Mouse (Mus musculus) retina, postnatal 7 days (tissue): ENCODE results near the gene Acat1.
A peak's percentile ranks its signal among the peaks of the same experiment; 100 is the strongest.

Experiments used
- DNase-seq: peaks from one replicate; pipeline ENCODE4 v3.0.0-alpha.2; 2012; ENCODE audit warnings: low read depth, low spot score

Acat1 gene

DNA sequence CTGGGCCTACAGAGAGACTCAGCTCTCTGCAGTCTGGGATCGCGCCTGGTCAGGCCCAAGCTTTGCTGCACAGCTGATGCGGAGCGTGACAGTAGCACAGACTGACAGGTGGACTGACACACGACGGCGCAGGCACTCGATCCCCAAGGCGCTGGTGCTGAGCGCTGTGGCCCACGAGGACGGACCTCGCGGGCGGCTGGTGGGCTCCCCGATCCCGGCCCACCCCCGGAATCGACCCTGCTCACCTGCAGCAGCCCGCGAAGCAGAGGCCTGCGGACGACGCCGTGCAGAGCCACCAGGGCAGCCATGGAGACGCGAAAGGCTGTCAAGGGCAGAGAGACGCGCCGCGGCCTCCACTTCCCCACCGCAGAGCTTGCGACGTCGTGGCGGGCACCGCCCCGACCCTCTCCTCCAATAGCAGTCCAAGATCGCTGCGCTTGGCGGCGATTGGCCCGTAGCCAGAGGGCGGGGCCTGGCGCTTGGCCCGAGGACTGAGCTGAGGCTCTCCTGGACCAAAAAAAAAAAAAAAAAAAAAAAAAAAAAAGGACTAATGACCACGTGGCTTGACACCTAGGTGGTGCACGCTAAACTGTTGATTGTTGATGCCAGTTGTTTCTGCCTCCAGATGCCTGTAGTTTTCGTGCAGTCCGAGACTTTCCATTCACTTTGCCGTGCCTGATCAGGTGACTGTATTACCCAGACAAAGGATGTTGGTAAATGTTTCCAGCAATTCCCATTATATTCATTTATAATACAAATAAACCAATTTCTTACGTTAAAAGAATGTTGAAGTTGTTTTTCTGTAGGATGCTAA lies at the start of gene Acat1:
Gene Acat1, minus strand, starts transcription at position 415 of the 814 bp plus-strand sequence.
- DNase-seq, result peak; percentile 73

DNA sequence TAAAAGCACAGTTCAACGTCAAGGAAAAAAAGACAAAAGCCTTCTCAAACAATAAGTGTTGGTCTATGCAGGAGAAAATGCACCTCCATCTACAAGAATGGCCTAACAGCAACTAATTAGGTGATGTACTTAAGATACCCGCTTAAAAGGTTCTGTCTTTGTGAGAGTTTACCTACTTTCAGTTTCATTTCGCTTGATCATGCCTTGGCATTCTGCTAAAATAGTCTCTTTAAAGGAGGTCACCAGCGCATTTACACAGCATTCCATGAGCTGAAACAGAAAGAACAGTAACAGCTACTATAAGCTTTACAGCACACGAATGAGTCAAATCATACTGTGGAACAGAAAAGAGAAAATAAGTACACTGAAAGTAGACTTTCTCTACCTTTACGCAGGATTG lies 24.6 kb upstream of the Acat1 start:
- DNase-seq, result no peak

DNA sequence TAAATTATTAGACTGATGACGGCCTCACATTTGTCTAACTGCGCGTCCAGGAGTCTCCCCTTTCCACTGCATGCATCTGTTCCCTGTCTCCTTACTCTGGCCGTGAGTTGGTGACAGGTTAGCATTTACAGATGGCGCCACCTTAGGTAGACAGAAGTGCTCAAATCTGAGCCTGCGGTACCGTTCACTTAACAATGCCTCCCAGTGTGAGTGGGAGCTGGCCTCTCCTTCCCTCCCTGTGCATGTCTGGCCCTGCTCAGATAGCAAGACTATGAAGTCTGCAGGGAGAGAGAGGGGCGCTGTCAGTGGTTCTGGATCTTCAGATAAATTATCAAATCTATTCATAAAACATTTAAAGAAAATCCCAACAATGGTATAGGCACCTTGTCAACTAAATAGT lies 5.1 kb upstream of the Acat1 start:
- DNase-seq, result no peak

DNA sequence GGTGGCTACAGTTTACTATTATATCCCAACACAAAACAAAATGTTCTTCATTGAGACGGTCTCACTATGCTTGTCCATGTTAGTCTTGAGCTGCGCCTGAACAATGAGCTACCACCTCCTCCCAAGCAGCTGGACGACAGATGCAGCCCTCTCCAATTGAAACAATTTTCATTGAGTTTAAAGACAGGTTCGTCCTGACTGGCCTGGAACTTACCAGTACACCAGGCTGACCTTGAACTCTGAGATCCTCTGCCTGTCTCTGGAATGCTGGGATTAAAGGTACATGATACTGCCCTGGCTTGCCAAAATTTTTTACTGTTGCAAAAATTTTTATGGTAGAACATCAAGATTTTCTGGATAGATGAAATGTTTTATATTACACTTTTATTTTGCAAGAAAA lies 4.1 kb upstream of the Acat1 start:
- no peak for DNase-seq

DNA sequence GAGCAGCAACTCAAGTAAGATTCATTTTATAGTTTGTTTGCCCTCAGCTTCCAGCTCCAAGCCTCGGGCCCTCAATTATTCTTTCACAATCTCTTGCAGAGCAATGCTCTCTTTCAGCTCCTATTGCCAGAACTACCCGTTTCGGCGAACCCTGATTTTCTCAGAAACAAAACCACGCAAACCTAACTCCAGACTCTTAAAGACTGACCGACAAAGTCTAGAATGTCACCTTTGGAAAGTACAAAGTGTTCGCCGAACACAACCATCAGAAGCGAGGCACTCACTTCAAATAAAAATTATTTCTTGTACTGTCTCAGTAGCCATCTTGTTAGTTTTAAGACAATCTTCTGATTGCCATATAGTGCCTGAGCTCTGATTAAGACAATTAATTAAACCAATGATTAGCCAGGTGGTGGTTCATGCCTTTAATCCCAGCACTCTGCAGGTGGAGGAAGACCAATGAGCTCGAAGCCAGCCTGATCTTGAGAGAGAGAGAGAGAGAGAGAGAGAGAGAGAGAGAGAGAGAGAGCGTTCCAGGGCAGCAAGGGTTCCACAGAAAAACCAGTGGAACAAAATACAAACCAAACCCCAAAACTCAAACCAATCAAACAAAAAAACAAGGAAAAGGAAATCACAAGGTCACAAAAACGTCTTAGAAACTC lies 745 bp downstream of the Acat1 start:
- DNase-seq, result peak; percentile 13

DNA sequence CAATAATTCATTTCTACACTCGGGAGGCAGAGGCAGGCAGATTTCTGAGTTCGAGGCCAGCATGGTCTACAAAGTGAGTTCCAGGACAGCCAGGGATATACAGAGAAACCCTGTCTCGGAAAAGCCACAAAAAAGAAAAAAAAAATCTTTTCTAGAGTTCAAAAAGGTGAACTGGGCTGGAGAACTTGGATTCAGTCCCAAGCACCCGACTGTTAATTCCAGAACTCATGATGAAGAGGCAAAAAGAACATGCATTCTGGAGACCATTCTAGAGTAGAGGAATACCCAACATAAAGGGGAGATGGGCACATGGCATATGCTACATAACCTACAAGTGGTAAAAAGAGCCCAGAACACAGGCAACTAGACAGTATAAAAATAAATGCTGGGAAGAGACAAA lies 2.4 kb downstream of the Acat1 start:
- no peak for DNase-seq

DNA sequence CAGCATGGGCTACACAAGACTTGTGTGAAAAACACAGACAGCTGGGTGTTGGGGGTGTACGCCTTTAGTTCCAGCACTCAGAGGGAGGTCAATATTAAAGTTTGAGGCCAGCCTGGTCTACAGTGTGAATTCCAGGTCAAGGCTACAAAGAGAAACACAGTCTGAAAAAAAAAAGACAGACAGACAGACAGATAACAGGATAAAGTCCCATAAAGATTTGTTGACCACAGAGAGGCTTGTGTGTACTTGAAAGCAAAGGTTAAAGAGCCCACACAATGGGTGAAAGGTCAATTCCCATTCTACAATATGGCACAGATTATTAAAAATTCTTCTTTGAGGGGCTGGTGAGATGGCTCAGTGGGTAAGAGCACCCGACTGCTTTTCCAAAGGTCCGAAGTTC lies 3.0 kb downstream of the Acat1 start:
- no peak for DNase-seq

DNA sequence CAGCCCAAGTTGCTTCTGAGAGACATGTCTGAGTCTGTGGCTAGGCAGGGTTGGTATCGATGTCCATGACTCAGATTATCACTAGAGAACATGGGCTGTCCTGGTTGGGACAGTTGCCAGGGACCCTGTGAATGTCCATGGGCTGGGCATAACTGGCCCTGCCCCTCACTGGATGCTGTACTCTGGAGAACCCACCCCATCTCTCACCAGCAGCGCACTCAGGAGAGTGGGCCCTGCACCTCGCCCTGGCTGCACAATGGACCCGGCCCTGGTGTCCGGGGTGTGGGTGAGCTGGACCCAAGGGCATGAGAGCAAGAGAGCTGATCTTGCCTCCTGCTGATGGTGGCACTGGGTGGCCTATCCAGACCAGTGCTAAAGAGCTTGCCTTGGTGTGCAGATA lies 5.2 kb downstream of the Acat1 start:
- DNase-seq, result no peak

DNA sequence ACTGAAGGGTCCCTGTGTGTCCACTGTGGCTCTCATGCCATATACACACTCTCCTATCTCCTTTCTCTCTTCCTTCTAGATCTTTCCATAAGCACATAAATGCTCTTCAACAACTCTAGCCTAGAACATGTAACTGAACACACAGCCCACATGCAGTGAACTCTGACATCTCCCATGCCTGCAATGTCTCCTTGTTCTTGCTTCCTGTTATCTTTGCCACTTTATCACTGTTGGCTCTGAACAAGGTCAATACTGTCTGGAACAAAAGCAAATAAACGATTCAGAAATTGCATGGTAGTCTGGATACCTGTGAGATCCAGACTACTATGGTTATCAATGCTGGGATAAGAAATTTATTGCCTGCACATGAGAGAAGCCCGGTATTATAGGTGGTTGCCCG lies 6.3 kb downstream of the Acat1 start:
- no peak for DNase-seq

DNA sequence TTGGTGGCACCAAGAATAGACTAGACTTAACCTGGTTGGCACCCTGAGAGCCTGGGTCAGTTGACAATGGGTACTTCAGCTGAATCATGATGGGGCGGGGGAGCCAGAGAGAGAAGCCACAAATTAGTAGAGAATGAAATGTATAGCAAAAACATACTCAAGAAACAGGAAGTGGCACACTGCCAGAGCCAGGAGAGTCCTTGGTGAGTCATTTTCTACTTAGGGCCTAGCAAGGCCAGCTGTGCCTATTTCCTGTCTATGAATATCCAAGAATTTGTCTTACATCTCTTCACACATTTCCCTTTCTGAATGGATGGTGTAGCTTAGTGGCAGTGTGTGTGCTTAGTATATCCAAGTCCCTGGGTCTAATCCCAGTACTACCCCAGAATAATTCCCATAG lies 6.8 kb downstream of the Acat1 start:
- no peak for DNase-seq

DNA sequence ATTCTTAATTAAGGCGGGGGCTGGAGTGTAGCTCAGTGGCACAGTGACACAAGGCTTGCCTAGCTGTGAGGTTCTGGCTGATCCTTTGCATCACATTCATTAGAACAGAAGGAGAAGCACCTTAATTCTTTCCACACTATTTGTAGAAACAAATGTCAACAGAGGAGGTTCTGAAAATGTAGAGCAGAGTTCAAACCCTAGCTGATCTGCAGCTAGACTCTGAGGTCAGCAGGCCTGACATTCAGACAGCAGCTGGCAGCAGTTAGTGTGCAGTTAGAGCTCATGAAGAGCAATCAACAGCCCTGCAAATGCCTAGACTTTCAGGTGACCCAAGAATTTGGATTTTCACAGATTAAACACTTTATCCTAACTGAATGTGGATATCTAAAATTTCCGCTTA lies 8.6 kb downstream of the Acat1 start:
- no peak for DNase-seq

DNA sequence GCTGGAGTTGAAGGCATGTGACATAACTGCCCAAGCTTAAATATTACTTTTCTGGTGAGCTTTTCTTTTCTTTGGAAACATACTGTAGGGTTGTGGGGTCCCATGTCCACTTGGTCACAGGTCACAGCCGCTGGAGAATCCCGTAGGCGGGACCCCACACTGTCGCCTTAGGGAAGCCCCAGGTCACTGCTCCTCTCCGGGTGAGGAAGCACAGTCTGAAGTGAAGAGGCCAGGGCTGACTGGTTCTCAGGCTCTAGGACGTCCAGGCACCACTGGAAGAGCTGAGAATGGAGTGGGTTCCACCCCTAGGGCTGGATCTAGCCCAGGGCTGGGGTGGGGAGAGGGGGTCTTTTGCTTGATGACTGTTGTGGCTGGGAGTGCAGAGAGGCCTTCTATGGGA lies 11.6 kb downstream of the Acat1 start:
- no peak for DNase-seq

DNA sequence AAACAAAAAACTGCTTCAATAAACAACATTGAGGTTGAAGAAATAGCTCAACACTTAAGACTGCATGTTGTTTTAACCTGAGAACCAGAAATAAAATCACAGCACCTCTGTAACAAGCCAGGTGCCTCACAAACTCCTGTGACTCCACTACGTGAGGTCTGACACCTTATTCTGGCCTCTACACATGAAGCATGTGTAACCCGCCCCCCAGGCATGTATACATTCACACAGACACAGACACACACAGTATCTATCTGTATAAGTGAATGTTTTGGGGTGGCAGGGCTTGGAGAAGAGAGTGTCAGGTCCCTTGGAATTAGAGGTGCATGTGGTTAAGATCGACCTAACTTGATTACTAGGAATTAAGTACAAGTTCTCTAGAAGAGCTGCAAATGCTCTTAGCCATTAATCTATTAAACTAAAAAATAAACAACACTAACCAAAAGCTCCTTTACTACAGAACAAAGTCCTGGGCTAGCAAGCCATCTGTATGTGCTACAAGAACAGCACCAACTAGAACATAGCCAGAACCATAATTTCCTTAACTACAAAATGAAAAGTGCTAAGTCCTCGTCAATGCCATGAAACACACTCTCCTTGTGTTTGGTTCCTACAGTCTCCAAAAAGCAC lies 13.1 kb downstream of the Acat1 start:
- no peak for DNase-seq

DNA sequence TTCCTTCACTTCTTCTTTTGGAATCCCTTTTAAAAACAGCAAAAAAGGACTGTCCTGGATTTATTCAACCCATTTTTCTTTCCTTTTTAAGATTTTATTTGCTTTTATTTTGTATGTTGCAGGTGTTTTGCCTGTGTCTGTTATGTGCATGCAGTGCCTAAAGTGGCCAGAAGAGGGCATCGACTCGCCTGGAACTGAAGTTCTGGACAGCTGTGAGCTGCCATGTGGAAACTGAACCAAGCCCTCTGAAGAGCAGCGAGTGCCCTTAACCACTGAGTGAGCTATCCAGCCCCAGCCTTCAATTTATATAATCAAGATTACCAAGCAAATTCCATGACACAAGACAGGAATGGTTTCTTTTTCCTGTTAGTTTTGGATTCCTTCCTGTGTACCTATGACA lies 15.4 kb downstream of the Acat1 start:
- peak; percentile 46 for DNase-seq

DNA sequence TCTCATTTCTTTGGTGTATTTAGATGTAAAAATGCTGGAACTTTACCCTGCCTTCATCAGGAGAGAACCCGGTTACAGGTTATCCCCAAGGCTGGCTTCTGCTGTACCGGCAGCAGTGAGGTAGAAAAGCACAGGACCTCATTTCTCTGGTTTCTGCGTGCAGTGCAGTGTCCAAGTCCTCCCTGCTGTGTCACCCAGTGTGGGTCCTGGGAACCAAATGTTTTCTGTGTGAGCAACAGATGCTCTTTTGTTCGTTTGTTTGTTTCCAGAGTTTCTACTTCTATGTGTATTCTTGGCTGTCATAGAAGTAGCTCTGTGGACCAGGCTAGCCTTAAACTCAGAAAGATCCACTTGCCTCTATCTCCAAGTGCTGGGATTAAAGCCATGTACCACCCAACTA lies 28.3 kb downstream of the Acat1 start:
- DNase-seq, result no peak

DNA sequence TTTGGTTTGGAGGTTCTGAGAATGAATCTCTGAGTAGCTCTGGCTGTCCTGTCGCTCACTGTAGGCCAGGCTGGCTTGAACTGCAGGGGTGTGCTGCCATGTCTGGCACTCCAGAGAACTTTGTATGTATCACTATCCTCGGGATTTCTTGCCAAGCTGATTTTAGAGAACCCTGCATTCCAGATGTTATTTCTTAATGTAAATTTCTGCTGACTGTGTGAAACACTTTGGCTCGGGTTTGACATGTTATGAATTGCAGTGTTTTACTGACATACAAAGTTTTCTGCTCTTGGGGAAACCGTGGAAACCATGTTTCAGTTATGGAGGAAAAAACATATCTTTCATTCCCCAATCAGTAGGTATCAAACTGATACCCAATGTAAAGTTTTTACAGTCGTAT lies 34.5 kb downstream of the Acat1 start:
- DNase-seq, result no peak

DNA sequence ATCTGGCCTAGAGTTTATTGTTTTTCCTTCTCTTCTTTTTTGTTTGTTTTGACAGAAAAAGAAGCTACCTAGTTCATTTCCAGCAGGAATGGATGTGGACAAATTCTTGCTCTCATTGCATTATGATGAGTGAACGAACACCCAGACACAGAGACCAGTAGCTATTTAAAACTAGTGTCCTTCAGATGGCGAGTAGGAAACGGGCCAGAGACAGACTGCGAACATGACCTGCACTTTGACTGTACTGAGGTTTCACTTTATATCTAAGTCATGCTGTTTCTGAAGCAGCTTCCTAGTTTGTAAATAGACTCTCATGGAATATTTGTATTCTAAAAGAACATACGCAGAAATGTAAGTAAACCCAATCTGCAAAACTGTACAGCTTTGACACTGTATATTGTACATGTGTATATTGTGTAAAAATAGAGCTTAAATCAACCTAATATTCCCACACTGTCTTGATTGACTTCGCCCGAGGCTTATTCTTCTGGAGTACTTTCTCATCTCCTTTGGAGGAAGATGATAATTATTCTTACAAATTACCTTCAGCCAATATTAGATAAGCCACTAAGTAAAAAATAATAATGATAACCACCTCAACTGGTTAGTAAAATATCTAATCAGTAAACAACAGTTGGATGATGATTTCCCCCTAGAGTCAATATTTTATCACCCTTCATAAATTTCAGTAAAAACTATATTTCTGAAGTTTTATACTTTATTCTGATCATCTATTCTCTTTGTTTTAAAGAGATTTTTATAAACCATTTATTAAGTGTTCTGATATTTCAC lies 37.5 kb downstream of the Acat1 start:
- DNase-seq, result no peak

DNA sequence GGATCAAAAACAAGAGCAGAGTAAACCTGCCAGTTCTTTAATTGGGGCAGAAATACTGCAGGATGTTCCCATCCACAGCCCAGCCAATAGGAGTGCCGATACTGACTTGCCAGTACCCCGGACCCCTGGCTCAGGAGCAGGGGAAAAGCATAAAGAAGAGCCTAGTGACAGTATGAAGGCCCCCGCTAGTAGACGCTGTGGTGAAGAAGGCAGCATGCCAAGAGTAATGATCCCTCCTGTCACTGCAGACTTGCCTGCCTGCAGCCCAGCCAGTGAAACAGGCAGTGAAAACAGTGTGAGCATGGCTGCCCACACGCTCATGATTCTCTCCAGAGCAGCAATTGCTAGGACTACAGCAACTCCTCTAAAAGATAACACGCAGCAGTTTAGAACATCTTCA lies 39.5 kb downstream of the Acat1 start:
- DNase-seq, result no peak

DNA sequence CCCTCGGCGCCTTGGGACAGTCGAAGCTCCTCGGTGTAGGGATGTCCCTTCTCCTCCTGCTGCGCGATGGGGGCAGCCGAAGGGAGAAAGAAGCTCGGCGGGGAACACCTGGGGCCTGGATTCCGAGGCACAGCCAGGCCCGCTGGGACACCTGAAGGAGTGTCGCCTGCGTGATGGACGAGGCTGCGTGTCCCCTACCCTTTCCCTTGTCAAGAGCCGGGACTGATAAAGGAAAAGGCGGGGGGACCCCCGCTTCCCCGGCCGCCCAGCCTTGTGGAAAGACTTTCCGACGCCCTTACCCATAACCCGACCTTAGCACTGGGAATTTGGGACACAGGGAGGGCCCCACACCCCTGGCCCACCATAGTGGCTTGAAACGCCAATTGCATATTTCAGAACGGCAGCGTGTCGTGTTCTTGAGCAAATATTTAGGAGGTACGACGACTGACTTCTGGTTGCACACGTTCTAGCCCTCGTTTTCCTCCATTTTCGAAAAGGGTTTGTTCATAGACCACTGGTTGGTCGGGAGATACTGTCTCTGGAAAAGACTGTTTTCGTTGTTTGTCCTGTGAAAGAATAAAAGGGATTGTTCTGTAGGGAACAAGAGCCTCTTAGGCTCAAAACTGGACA lies 72.7 kb downstream of the Acat1 start:
- no peak for DNase-seq

DNA sequence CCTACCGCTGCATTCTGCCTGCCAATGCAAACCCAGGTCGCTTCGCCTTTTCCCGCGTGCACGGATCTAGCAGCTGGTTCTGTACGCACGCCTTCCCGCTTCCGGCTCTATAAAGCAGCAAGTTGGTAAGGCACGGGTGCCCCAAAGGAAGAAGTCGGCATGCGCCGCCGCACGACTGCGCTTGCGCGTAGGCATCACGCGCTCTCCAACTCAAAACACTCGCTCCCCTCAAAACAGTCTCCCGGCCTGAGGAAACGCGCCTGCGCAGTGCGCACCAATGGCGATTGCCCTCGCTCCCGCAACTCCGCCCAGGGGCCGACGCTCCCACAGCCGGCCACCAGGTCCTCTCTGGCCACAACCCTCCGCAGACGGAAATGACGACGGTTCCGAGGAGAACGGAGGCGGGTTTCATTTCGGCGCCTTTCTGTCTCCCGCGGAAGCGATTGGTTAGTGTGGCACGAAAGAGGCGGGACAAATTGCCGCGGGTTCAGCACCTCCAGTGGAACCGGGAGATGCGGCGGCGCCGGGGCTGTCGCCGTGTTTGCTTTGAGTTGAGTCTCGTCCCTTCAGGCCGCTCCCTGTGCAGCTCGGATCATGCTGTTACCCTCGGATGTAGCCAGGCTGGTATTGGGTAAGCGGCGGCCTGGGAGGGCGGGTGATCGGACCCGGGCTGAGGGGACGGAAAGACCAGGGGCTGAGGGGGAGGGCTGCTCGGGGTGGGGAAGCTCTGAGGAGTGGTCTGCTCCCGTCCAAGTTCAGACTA lies 73.4 kb downstream of the Acat1 start, which contains the start of the genes Atm and Npat:
Gene Atm, minus strand, starts transcription at position 183 of the 763 bp plus-strand sequence.
Gene Npat, plus strand, starts transcription at position 490 of the 763 bp plus-strand sequence.
- peak; percentile 100 for DNase-seq
